Mouse (Mus musculus): ENCODE data around the gene Sel1l2. TPM values are rescaled to one million over a fixed set of nuclear protein-coding genes. Genes with fewer than 3 reads are reported as not detected.
"Not testable (repeated sequence)": the region's sequence is repeated elsewhere in the genome, so short reads cannot be mapped to it uniquely, and the experiment has no call there.

Gene Sel1l2
- total RNA-seq, 1 experiment from 2014 or later, result not detected

DNA sequence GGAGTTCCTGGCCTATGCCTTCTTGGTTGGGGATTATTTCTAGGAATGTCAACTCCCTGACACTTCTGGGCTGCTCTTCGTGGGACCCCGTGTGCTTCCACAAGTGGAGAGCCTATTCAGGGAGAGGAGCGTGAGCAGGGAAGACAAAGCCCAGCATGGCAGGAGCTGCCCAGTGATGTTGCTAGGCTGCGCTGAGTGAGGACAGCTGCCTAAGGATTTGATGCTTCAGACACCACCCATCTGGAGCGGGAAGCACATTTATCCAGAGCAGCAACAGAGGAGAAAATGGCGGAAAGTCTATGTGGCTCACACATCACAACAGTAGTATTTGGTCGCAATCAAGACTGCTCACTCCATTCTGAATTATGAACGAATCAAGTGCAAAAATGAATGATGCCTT lies 169.2 kb downstream of the Sel1l2 start:
- no peak for ATAC-seq (ENCODE audit: extremely low read depth, insufficient number of reproducible peaks, low FRiP score, poor library complexity, severe bottlenecking)

DNA sequence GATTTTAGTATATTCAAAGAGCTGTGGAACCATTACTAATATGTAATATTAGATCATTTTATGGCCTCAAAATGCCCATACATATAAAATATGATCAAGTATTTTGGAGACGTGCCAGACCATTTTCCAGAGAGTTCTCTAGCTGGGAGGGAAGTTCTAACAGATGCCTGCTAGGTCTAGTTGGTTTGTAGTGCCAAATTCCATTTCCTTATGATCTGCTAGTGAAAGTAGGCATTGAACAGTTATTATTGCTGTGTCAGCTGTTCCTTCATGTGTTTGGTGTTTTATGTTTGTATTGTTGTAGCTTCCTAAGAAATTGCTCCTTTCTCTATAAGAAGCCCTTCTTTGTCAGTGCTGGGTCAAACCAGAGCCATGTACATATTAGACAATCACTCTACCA lies 173.5 kb downstream of the Sel1l2 start:
- ATAC-seq (ENCODE audit: extremely low read depth, insufficient number of reproducible peaks, low FRiP score, poor library complexity, severe bottlenecking), result no peak

DNA sequence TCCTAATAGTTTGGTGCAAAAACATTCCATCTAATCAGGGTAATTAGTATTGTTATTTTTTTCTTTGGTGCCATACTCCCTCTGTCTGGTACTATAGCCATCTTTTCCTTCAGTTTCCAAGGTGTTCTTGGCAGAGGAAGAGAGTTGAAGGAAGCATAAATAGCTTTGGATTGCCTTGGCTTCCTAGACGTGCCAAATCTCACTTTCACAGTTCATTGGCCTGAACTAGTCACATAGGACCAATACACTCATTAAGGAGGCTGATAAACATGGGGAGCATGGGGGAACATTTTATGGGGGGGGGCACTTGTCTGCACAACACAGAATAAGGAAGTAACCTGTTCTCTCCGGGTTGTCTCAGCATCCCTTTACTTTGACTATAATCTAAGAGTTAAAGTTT lies 174.1 kb downstream of the Sel1l2 start:
- no peak for ATAC-seq (ENCODE audit: extremely low read depth, insufficient number of reproducible peaks, low FRiP score, poor library complexity, severe bottlenecking)

DNA sequence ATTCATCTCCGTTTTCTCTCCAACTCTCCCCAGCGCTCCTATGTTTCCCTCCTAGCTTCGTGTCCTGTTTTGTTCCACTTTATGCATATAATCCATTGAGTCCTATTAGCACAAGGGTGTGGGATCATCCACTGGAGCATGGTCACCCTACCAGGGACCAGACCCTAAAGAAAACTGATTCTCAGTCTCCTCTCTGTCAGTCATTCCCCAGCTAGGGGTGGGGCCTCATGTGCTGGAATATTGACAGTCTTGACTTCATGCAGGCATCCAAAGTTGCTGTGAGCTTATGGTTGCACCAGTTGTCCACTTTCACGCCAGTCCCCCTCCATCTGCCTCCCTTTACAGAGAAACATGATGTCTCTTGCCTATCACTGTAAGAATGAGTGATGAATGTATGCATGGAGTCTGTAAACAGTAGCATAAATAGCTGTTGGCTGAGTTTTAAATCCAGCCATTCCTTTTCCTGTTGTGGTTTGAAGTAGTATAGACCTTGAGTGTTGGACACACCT lies 174.9 kb downstream of the Sel1l2 start:
- ATAC-seq (ENCODE audit: extremely low read depth, insufficient number of reproducible peaks, low FRiP score, poor library complexity, severe bottlenecking), result no peak

DNA sequence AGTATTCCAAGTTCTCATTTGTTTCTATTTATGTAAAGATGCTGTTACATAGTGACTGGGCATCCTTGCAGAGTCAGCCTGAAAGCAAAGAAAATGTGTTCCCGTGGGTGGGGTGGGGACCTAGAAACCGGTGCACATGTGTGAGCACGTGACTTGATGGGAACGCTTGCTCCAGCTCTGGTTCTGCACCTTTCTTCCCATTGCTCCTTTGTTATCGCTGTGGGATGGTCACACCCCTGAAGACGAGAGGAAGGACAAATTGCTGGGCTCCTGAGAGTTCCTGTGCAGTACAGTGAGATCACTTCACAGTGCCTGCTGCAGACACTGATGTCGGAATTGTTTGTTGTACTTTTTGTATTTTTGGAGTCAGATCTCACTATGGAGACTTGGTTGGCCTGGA lies 185.8 kb downstream of the Sel1l2 start:
- ATAC-seq (ENCODE audit: extremely low read depth, insufficient number of reproducible peaks, low FRiP score, poor library complexity, severe bottlenecking), result no peak

DNA sequence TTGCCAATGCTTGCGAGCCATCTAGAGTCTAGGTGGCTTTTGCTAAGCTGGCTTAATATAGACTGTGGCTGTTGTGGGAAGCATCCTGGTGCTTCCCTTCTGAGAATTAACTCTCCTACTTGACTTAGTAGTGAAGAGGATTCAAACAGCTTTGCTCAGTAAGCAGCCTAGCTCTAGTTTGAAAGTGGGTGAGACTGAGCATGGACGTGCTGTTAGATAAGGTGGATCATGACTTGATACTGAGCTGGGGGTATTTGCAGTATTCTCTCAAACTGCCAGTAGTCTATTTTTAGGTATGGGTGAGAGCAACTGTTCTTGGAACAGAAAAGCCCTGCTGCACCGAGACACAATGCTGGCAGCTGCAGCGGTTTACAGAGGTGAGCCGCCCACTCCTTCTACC lies 186.9 kb downstream of the Sel1l2 start:
- no peak for ATAC-seq (ENCODE audit: extremely low read depth, insufficient number of reproducible peaks, low FRiP score, poor library complexity, severe bottlenecking)

DNA sequence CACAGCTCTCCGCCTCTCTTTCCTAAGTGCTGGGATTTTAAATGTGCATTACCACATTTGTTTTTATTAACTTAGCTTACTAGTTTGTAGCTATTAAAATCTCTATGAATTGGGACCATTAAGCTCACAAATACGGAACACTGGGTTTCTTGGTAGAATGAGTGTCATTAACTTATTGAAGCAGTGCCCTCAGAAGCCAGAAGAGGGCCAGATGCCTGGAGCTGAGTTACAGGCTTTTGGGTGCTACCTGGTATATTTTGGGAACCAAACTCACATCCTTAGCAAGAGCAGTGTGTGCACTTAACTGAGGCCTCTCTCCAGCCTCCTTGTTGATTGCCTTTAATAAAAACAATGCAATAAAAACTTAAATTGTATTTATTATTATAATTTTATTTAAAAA lies 188.8 kb downstream of the Sel1l2 start:
- no peak for ATAC-seq (ENCODE audit: extremely low read depth, insufficient number of reproducible peaks, low FRiP score, poor library complexity, severe bottlenecking)

DNA sequence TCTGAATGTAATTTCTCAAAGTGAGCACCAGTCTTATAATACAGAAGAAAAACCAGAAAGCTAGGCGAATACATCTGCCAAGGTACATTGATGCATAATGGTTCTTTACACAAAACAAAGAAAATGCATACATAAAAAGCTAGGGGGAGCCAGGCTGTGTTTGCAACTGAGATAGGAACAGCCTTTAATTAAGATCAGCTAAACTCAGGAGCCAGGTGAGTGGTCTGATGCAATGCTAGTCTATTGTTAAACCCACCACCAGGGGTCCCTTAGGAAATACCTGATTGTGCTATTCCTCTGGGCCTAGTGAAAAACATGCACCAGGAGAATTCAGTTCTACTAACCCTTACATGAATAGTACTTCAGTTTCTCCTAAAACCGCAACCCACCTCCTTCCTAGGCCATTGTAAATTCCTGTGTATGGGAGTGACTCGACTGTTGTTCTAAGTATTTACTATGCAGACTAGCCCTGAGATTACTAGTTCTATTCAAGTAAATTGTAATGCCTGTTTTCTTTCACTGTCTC lies 203.8 kb downstream of the Sel1l2 start:
- not testable (repeated sequence) for ATAC-seq (ENCODE audit: extremely low read depth, insufficient number of reproducible peaks, low FRiP score, poor library complexity, severe bottlenecking)

Other genes starting within 250 kb of the Sel1l2 start
- gene Gm17374, start 237.7 kb downstream of the Sel1l2 start, total RNA-seq (2017), result not detected in 2 replicates
- gene Esf1, start 219.1 kb downstream of the Sel1l2 start, total RNA-seq (2017), result 48.3 and 59.7 TPM in 2 replicates
- gene Ndufaf5, start 219.1 kb downstream of the Sel1l2 start, total RNA-seq (2017), result 13.0 and 14.3 TPM in 2 replicates
- gene Macrod2, start 5.6 kb upstream of the Sel1l2 start, total RNA-seq (2017), result not detected in 2 replicates